Mouse (Mus musculus) MEL-GATA-1-ER (cell line): ENCODE results near the gene Mgst2.

Experiments
- DNase-seq: peaks from one replicate; pipeline ENCODE4 v3.0.0-alpha.2; 2012; ENCODE audit warnings: low read depth; ENCODE audit errors: extremely low read depth

Mgst2 gene

GRCm38 (mm10) chr3:51660060-51660459 is at the start of gene Mgst2:
Mgst2 (plus strand) TSS chr3:51660360.
- DNase-seq, result no peak

- DNase-seq, result peak; percentile 72
These were observed 48.2 kb upstream of the Mgst2 start for GRCm38 (mm10) chr3:51611972-51612371.

- DNase-seq, result peak; percentile 59
These were observed 47.5 kb upstream of the Mgst2 start for GRCm38 (mm10) chr3:51612398-51613356.

- no peak for DNase-seq
These were observed 45.9 kb upstream of the Mgst2 start for GRCm38 (mm10) chr3:51614278-51614677.

GRCm38 (mm10) chr3:51623956-51624355 is 36.2 kb upstream of the Mgst2 start:
- no peak for DNase-seq

- DNase-seq, result no peak
These were observed 32.4 kb upstream of the Mgst2 start for GRCm38 (mm10) chr3:51627741-51628140.

GRCm38 (mm10) chr3:51628977-51629376 is 31.2 kb upstream of the Mgst2 start:
- DNase-seq, result no peak

GRCm38 (mm10) chr3:51630746-51631145 is 29.4 kb upstream of the Mgst2 start:
- DNase-seq, result no peak

GRCm38 (mm10) chr3:51631971-51632370 is 28.2 kb upstream of the Mgst2 start:
- no peak for DNase-seq

- DNase-seq, result no peak
These were observed 25.7 kb upstream of the Mgst2 start for GRCm38 (mm10) chr3:51634451-51634850.

- DNase-seq, result no peak
These were observed 24.2 kb upstream of the Mgst2 start for GRCm38 (mm10) chr3:51635960-51636359.

GRCm38 (mm10) chr3:51636700-51637099 is 23.5 kb upstream of the Mgst2 start:
- DNase-seq, result no peak

GRCm38 (mm10) chr3:51637326-51637725 is 22.8 kb upstream of the Mgst2 start:
- no peak for DNase-seq

GRCm38 (mm10) chr3:51638260-51638659 is 21.9 kb upstream of the Mgst2 start:
- no peak for DNase-seq

- no peak for DNase-seq
These were observed 14.7 kb upstream of the Mgst2 start for GRCm38 (mm10) chr3:51645484-51645883.

GRCm38 (mm10) chr3:51646301-51646700 is 13.9 kb upstream of the Mgst2 start:
- no peak for DNase-seq

- no peak for DNase-seq
These were observed 12.8 kb upstream of the Mgst2 start for GRCm38 (mm10) chr3:51647356-51647755.

GRCm38 (mm10) chr3:51648037-51648664 is 12.0 kb upstream of the Mgst2 start:
- DNase-seq, result peak; percentile 60

GRCm38 (mm10) chr3:51649426-51649825 is 10.7 kb upstream of the Mgst2 start:
- no peak for DNase-seq

GRCm38 (mm10) chr3:51649986-51650385 is 10.2 kb upstream of the Mgst2 start:
- DNase-seq, result no peak

GRCm38 (mm10) chr3:51651149-51651548 is 9.0 kb upstream of the Mgst2 start:
- no peak for DNase-seq

- DNase-seq, result peak; percentile 53
These were observed 7.9 kb upstream of the Mgst2 start for GRCm38 (mm10) chr3:51652292-51652691.

- DNase-seq, result no peak
These were observed 7.5 kb upstream of the Mgst2 start for GRCm38 (mm10) chr3:51652701-51653100.
